Mouse (Mus musculus): Measurements from ENCODE around the gene Romo1.
"Not testable (repeated sequence)": the region's sequence is repeated elsewhere in the genome, so short reads cannot be mapped to it uniquely, and the experiment has no call there.

Gene Romo1

GRCm38 (mm10) chr2:156143953-156144724 is at the start of gene Romo1, which contains the start of gene Nfs1:
Gene Romo1 (plus strand): TSS chr2:156144039.
Gene Nfs1 (minus strand): TSS chr2:156144186.
- peak; percentile 95 for DNase-seq (ENCODE audit: extremely low spot score)

GRCm38 (mm10) chr2:156110627-156111357 is 33.0 kb upstream of the Romo1 start:
- no peak for DNase-seq (ENCODE audit: extremely low spot score)

GRCm38 (mm10) chr2:156111358-156112079 is 32.3 kb upstream of the Romo1 start, which contains the start of the genes Cpne1 and Rbm12:
Gene Cpne1 (minus strand): TSS chr2:156111965.
Gene Rbm12 (minus strand): TSS chr2:156111978.
- DNase-seq (ENCODE audit: extremely low spot score), result peak; percentile 96

GRCm38 (mm10) chr2:156112080-156112423 is 31.8 kb upstream of the Romo1 start:
- DNase-seq (ENCODE audit: extremely low spot score), result not testable (repeated sequence)

- DNase-seq (ENCODE audit: extremely low spot score), result no peak
Observed at GRCm38 (mm10) chr2:156119566-156119965, 24.3 kb upstream of the Romo1 start.

- DNase-seq (ENCODE audit: extremely low spot score), result no peak
Observed at GRCm38 (mm10) chr2:156123731-156124130, 20.1 kb upstream of the Romo1 start.

GRCm38 (mm10) chr2:156126992-156127391 is 16.8 kb upstream of the Romo1 start, which contains the start of gene Gm28036:
Gene Gm28036 (minus strand): TSS chr2:156127092.
- DNase-seq (ENCODE audit: extremely low spot score), result no peak

- DNase-seq (ENCODE audit: extremely low spot score), result no peak
Observed at GRCm38 (mm10) chr2:156134161-156134560, 9.7 kb upstream of the Romo1 start.

GRCm38 (mm10) chr2:156135695-156136094 is 8.1 kb upstream of the Romo1 start:
- DNase-seq (ENCODE audit: extremely low spot score), result no peak

- no peak for DNase-seq (ENCODE audit: extremely low spot score)
Observed at GRCm38 (mm10) chr2:156142820-156143219, 1.0 kb upstream of the Romo1 start.

GRCm38 (mm10) chr2:156143367-156143766 is 472 bp upstream of the Romo1 start:
- DNase-seq (ENCODE audit: extremely low spot score), result peak; percentile 22

- DNase-seq (ENCODE audit: extremely low spot score), result peak; percentile 34
Observed at GRCm38 (mm10) chr2:156145486-156146130, 1.8 kb downstream of the Romo1 start.

GRCm38 (mm10) chr2:156146272-156146989 is 2.6 kb downstream of the Romo1 start:
- DNase-seq (ENCODE audit: extremely low spot score), result peak; percentile 27

- DNase-seq (ENCODE audit: extremely low spot score), result no peak
Observed at GRCm38 (mm10) chr2:156147316-156147915, 3.6 kb downstream of the Romo1 start.

- DNase-seq (ENCODE audit: extremely low spot score), result no peak
Observed at GRCm38 (mm10) chr2:156151538-156151937, 7.7 kb downstream of the Romo1 start.

- no peak for DNase-seq (ENCODE audit: extremely low spot score)
Observed at GRCm38 (mm10) chr2:156165478-156165877, 21.6 kb downstream of the Romo1 start.

GRCm38 (mm10) chr2:156166557-156166956 is 22.7 kb downstream of the Romo1 start:
- no peak for DNase-seq (ENCODE audit: extremely low spot score)

- no peak for DNase-seq (ENCODE audit: extremely low spot score)
Observed at GRCm38 (mm10) chr2:156177079-156177478, 33.2 kb downstream of the Romo1 start.

GRCm38 (mm10) chr2:156177651-156178050 is 33.8 kb downstream of the Romo1 start:
- DNase-seq (ENCODE audit: extremely low spot score), result no peak

- DNase-seq (ENCODE audit: extremely low spot score), result peak; percentile 79
Observed at GRCm38 (mm10) chr2:156179046-156179795, 35.4 kb downstream of the Romo1 start.

All from embryo, embryonic 9.5 days (tissue).